Mouse (Mus musculus): Measurements from ENCODE around the gene Hipk3. TPM values are rescaled to one million over a fixed set of nuclear protein-coding genes. Genes with fewer than 3 reads are reported as not detected.
A peak's percentile ranks its signal among the peaks of the same experiment; 100 is the strongest.

Hipk3 gene
- polyA plus RNA-seq, 1 experiment from 2014 or later, result 12.8 TPM

DNA sequence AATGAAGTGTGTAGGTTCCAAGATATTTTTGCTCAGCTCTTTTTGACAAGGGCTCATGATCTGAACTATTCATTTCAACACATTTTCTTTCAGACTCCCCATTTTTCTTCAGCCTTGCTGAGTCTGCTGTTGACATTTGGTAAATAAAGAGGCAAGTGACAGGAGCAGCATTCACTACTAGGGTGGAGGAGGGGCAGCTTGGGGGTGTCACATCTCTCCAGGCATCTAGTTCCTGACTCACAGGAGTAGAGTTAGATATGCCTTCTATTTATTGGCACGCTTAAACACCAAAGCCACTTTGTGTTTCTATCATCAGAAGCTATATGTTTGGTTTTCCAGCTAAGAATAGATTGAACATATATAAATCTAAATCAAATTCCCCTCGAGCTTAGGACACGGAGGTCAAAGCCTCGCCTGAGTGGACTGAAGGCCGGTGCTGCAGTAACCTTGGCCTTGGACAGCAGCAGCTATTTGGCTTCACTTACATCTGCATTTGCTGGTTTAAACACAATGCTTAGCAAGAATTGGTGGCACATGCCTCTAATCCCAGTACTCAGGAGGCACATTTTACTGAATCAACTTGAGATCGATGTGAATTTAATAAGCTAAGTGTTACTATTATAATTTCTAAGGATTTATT is 95.5 kb downstream of the Hipk3 start:
- DNase-seq (ENCODE audit: low spot score) (no peak), ATAC-seq (ENCODE audit: low FRiP score) (no peak)
- Histone ChIP-seq H3K9me3 (ENCODE audit: control insufficient read depth, low read length) (no peaks in the 10 kb centered on the region), H3K4me3 (ENCODE audit: low read depth, low read length) (no peak overlapping the region), H3K36me3 (ENCODE audit: control insufficient read depth, insufficient read depth, low read length) (no peaks in the 10 kb centered on the region), H3K4me1 (replicated peaks; ENCODE audit: control insufficient read depth, insufficient read depth, low read length) (no peaks in the 10 kb centered on the region), H3K27ac (ENCODE audit: low read depth, low read length) (no peak overlapping the region), H3K9ac (ENCODE audit: low read depth, low read length) (no peak overlapping the region), H3K4me2 (replicated peaks; ENCODE audit: low read depth, low read length) (no peak overlapping the region), H3K27me3 (ENCODE audit: control insufficient read depth, insufficient read depth, low read length) (no peaks in the 10 kb centered on the region)
- WGBS, result 85% methylated on average over 6 of the region's 6 CpGs

DNA sequence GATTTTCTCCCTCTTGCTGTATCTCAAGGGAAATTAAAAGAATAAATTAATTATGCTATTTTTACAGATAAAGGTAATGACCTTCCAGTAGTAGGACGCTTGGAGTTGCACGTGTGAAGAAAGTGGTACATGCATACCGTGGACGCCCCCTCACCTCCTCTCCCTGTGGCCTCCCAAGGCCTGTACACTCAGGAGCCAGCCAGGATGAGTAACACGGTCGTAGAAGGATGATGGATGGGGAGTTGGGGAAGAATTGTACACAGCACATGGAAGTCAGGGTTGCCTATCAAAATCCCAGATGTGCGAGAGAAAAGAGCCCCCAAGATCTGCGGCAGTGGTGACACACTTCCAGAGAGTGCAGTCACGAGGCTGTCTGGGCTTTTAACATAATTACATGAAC is 98.3 kb downstream of the Hipk3 start:
- Histone ChIP-seq H3K36me3 (ENCODE audit: control insufficient read depth, insufficient read depth, low read length) (no peaks in the 10 kb centered on the region), H3K27me3 (ENCODE audit: control insufficient read depth, insufficient read depth, low read length) (no peaks in the 10 kb centered on the region), H3K4me1 (replicated peaks; ENCODE audit: control insufficient read depth, insufficient read depth, low read length) (no peaks in the 10 kb centered on the region), H3K4me3 (ENCODE audit: low read depth, low read length) (no peak overlapping the region), H3K9me3 (ENCODE audit: control insufficient read depth, low read length) (no peaks in the 10 kb centered on the region), H3K4me2 (replicated peaks; ENCODE audit: low read depth, low read length) (no peak overlapping the region), H3K27ac (ENCODE audit: low read depth, low read length) (no peak overlapping the region), H3K9ac (ENCODE audit: low read depth, low read length) (no peak overlapping the region)
- no peak for DNase-seq (ENCODE audit: low spot score)
- WGBS, result 82% methylated on average over 9 of the region's 9 CpGs
- no peak for ATAC-seq (ENCODE audit: low FRiP score)

DNA sequence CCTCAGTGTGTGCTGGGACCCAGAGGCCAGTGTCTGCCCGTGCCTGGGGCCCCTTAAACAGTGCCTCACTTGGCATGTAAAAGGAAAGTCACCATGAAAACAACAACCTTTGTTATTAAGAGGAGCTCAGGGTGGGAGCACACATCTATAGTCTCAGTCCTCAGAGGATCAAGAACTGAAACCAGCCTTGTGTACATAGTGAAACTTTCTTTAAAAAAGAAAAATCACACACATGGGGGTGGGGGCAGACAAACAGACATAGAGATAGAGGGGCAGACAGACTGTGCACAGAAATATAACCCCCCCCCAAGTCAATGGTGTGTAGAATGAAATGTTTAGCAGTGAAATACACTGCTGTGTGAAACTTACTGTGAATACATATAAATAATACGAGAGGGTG is 99.5 kb downstream of the Hipk3 start:
- H3K9ac ChIP-seq (ENCODE audit: low read depth, low read length), result no peak overlapping the region
- no peak overlapping the region for H3K4me2 ChIP-seq (replicated peaks; ENCODE audit: low read depth, low read length)
- H3K36me3 ChIP-seq (ENCODE audit: control insufficient read depth, insufficient read depth, low read length), result no peaks in the 10 kb centered on the region
- WGBS, result 48% methylated on average over 2 of the region's 2 CpGs
- DNase-seq (ENCODE audit: low spot score) (no peak), ATAC-seq (ENCODE audit: low FRiP score) (0 out of 2 replicates have a peak, but pooled peaks have one; percentile 27)
- H3K27ac ChIP-seq (ENCODE audit: low read depth, low read length), result no peak overlapping the region
- H3K4me3 ChIP-seq (ENCODE audit: low read depth, low read length), result no peak overlapping the region
- H3K9me3 ChIP-seq (ENCODE audit: control insufficient read depth, low read length), result no peaks in the 10 kb centered on the region
- H3K4me1 ChIP-seq (replicated peaks; ENCODE audit: control insufficient read depth, insufficient read depth, low read length), result no peaks in the 10 kb centered on the region
- no peaks in the 10 kb centered on the region for H3K27me3 ChIP-seq (ENCODE audit: control insufficient read depth, insufficient read depth, low read length)

DNA sequence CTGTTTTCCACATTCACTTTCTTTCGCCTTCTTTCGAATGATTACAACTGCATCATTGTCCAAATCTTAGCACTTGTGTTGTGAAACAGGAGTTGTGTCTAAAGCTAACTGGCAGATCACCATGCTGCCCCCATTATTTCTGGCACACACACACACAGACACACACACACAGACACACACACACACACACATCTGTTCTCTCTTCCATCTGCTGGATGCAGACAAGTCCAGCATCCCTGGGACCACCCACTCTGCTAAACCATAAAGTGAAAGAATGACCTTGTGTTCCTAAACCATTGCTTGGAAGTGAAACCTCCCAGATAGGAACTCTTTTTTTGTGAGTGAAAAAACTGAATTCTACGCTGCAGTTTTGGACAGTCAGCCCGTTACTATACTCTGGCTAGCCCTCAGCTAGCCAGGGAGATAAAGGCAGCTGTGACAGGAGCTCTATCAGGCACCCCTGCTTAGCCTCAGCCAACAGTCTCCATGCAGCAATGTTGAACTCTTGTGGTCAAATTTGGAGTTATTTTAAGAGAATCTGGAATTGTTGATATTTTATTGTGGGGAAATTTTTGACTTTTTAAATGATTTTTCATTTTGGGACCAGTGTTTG is 101.4 kb downstream of the Hipk3 start:
- 78% methylated on average over 4 of the region's 4 CpGs for WGBS

DNA sequence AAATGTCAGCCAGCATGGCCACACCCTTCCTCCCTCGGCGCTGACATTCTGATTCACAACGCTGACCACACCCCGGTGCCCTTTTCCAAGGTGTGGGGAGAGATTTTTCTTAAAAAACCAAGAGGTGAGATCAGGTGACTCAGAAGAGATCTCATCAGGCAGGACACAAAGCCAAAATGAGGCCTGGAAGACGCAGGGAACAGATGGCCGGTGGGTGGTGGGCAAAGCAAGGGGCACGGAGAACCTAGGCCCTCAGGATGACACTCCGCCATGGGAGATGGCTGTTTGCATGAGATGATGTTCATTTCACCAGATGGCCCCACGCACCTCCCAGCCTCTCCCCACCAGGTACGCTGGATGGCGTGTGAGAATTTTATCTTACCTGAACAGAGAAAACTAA is 105.0 kb downstream of the Hipk3 start:
- 96% methylated on average over 11 of the region's 11 CpGs for WGBS
- Histone ChIP-seq H3K4me1 (replicated peaks; ENCODE audit: control insufficient read depth, insufficient read depth, low read length) (no peaks in the 10 kb centered on the region), H3K27ac (ENCODE audit: low read depth, low read length) (no peak overlapping the region), H3K4me3 (ENCODE audit: low read depth, low read length) (no peak overlapping the region), H3K4me2 (replicated peaks; ENCODE audit: low read depth, low read length) (no peak overlapping the region), H3K9ac (ENCODE audit: low read depth, low read length) (no peak overlapping the region), H3K36me3 (ENCODE audit: control insufficient read depth, insufficient read depth, low read length) (no peaks in the 10 kb centered on the region), H3K9me3 (ENCODE audit: control insufficient read depth, low read length) (no peaks in the 10 kb centered on the region), H3K27me3 (ENCODE audit: control insufficient read depth, insufficient read depth, low read length) (no peaks in the 10 kb centered on the region)
- DNase-seq (ENCODE audit: low spot score) (no peak), ATAC-seq (ENCODE audit: low FRiP score) (no peak)

More for the DNA sequence above, 101.4 kb downstream of the Hipk3 start:
- no peaks in the 10 kb centered on the region for H3K4me1 ChIP-seq (replicated peaks; ENCODE audit: control insufficient read depth, insufficient read depth, low read length)
- no peaks in the 10 kb centered on the region for H3K9me3 ChIP-seq (ENCODE audit: control insufficient read depth, low read length)
- DNase-seq (ENCODE audit: low spot score) (no peak), ATAC-seq (ENCODE audit: low FRiP score) (no peak)
- H3K4me3 ChIP-seq (ENCODE audit: low read depth, low read length), result no peak overlapping the region
- no peak overlapping the region for H3K27ac ChIP-seq (ENCODE audit: low read depth, low read length)
- no peaks in the 10 kb centered on the region for H3K27me3 ChIP-seq (ENCODE audit: control insufficient read depth, insufficient read depth, low read length)
- H3K9ac ChIP-seq (ENCODE audit: low read depth, low read length), result no peak overlapping the region
- H3K4me2 ChIP-seq (replicated peaks; ENCODE audit: low read depth, low read length), result no peak overlapping the region
- H3K36me3 ChIP-seq (ENCODE audit: control insufficient read depth, insufficient read depth, low read length), result no peaks in the 10 kb centered on the region

DNA sequence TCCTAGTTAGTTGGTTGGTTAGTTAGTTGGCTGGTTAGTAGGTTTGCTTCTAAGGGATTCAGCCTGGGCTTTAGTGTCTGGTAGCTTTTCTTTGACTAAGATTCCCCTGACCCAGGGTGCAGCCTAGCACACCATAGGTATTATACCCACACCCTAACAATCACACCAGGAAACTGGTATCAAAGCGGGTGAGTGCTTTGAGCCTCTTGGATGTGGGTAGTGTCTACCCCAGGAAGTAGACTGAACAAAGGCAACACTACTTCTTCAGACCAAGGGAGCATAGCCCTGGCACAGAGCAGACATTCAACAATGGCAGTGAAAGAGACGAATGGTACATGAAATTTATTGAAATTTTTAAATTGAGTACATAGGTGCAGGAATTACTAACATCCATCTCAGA is 108.3 kb downstream of the Hipk3 start:
- no peak for ATAC-seq (ENCODE audit: low FRiP score)
- WGBS, result 93% methylated on average over 2 of the region's 2 CpGs
- H3K9ac ChIP-seq (ENCODE audit: low read depth, low read length), result no peak overlapping the region

DNA sequence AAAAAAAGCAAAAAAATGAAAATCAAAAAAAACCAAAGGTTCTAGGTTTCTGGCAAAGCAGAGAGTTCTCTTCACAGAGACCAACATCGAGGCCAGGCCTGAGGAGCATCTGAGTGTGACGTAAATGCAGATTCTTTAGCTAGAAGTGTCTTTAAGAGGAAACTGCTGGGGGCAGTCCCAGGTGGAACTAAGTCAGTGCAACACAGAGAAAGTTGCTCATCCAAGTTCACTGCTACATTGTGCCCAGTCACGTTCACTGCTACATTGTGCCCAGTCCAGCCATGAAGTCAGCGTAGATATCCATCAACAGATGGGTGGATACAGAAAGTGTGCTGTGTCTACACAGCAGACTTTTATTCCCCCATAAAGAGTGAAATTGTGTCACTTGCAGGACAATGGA is 110.7 kb downstream of the Hipk3 start:
- ATAC-seq (ENCODE audit: low FRiP score), result no peak
- Histone ChIP-seq H3K27ac (ENCODE audit: low read depth, low read length) (no peak overlapping the region), H3K36me3 (ENCODE audit: control insufficient read depth, insufficient read depth, low read length) (no peaks in the 10 kb centered on the region), H3K4me3 (ENCODE audit: low read depth, low read length) (no peak overlapping the region), H3K27me3 (ENCODE audit: control insufficient read depth, insufficient read depth, low read length) (no peaks in the 10 kb centered on the region), H3K4me1 (replicated peaks; ENCODE audit: control insufficient read depth, insufficient read depth, low read length) (no peaks in the 10 kb centered on the region), H3K9me3 (ENCODE audit: control insufficient read depth, low read length) (no peaks in the 10 kb centered on the region), H3K9ac (ENCODE audit: low read depth, low read length) (no peak overlapping the region), H3K4me2 (replicated peaks; ENCODE audit: low read depth, low read length) (no peak overlapping the region)
- WGBS, result 93% methylated on average over 4 of the region's 4 CpGs
- DNase-seq (ENCODE audit: low spot score), result no peak

More for the DNA sequence above, 108.3 kb downstream of the Hipk3 start:
- no peak for DNase-seq (ENCODE audit: low spot score)
- no peak overlapping the region for H3K4me3 ChIP-seq (ENCODE audit: low read depth, low read length)
- no peak overlapping the region for H3K27ac ChIP-seq (ENCODE audit: low read depth, low read length)
- H3K9me3 ChIP-seq (ENCODE audit: control insufficient read depth, low read length), result no peaks in the 10 kb centered on the region
- no peaks in the 10 kb centered on the region for H3K36me3 ChIP-seq (ENCODE audit: control insufficient read depth, insufficient read depth, low read length)
- H3K27me3 ChIP-seq (ENCODE audit: control insufficient read depth, insufficient read depth, low read length), result no peaks in the 10 kb centered on the region
- no peaks in the 10 kb centered on the region for H3K4me1 ChIP-seq (replicated peaks; ENCODE audit: control insufficient read depth, insufficient read depth, low read length)
- no peak overlapping the region for H3K4me2 ChIP-seq (replicated peaks; ENCODE audit: low read depth, low read length)

DNA sequence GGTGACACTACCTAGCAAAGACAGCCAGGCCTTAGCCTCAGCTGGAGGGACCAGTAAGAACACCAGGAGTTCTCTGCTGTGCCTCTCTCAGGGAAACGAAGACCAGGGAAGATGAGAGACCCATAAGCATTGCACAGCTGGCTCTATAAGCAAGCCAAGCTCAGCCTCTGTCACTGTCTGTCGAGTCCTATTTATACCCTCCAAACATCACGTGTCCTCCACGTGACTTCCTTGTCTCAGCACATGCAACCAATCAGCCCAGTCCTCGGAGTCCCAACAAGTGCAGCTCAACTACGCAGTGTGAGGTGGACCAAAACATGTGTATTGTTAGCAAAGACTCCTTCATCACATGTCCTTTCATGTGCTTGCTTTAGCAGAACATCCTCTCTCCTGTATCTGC is 111.4 kb downstream of the Hipk3 start:
- no peaks in the 10 kb centered on the region for H3K27me3 ChIP-seq (ENCODE audit: control insufficient read depth, insufficient read depth, low read length)
- WGBS, result 86% methylated on average over 6 of the region's 6 CpGs
- DNase-seq (ENCODE audit: low spot score), result no peak

DNA sequence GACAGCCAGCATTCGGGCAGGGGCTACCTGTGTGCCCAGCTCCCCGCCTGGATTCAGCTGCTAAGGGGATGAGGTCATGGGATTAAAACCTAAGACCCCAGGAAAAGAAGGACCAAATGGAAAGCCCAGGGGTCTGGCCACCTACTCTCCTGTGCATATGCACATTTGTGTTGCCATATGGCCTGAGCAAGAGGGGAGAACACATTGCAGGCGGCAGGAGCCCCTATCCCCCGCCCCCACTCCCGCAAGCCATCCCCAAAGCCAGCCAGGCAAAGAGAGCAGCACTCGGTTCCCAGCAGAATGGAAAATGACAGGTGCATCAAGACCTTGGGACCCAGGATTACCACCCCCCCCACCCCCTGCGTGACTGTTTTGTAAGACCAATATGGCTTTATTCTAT is 114.9 kb downstream of the Hipk3 start:
- no peaks in the 10 kb centered on the region for H3K27me3 ChIP-seq (ENCODE audit: control insufficient read depth, insufficient read depth, low read length)
- no peak overlapping the region for H3K27ac ChIP-seq (ENCODE audit: low read depth, low read length)
- 26% methylated on average over 7 of the region's 7 CpGs for WGBS
- H3K4me3 ChIP-seq (ENCODE audit: low read depth, low read length), result no peak overlapping the region
- no peaks in the 10 kb centered on the region for H3K9me3 ChIP-seq (ENCODE audit: control insufficient read depth, low read length)
- H3K4me1 ChIP-seq (replicated peaks; ENCODE audit: control insufficient read depth, insufficient read depth, low read length), result no peaks in the 10 kb centered on the region
- no peak overlapping the region for H3K4me2 ChIP-seq (replicated peaks; ENCODE audit: low read depth, low read length)
- DNase-seq (ENCODE audit: low spot score), result no peak
- no peaks in the 10 kb centered on the region for H3K36me3 ChIP-seq (ENCODE audit: control insufficient read depth, insufficient read depth, low read length)
- H3K9ac ChIP-seq (ENCODE audit: low read depth, low read length), result no peak overlapping the region
- ATAC-seq (ENCODE audit: low FRiP score), result no peak

More for the DNA sequence above, 111.4 kb downstream of the Hipk3 start:
- H3K4me1 ChIP-seq (replicated peaks; ENCODE audit: control insufficient read depth, insufficient read depth, low read length), result no peaks in the 10 kb centered on the region
- no peak overlapping the region for H3K9ac ChIP-seq (ENCODE audit: low read depth, low read length)
- no peaks in the 10 kb centered on the region for H3K9me3 ChIP-seq (ENCODE audit: control insufficient read depth, low read length)
- H3K27ac ChIP-seq (ENCODE audit: low read depth, low read length), result no peak overlapping the region
- no peak for ATAC-seq (ENCODE audit: low FRiP score)
- no peaks in the 10 kb centered on the region for H3K36me3 ChIP-seq (ENCODE audit: control insufficient read depth, insufficient read depth, low read length)
- H3K4me3 ChIP-seq (ENCODE audit: low read depth, low read length), result no peak overlapping the region
- H3K4me2 ChIP-seq (replicated peaks; ENCODE audit: low read depth, low read length), result no peak overlapping the region
